Mouse (Mus musculus): Measurements from ENCODE around the gene Tmco5.

- TF ChIP-seq CTCF (IDR thresholded peaks at IDR 0.05; ENCODE audit: borderline replicate concordance, extremely low read depth, insufficient read depth, insufficient read length): no peak
- TF ChIP-seq POLR2A (IDR thresholded peaks at IDR 0.05; ENCODE audit: borderline replicate concordance, extremely low read depth, insufficient read depth, insufficient read length, poor library complexity, severe bottlenecking): no peak
Observed at GRCm38 (mm10) chr2:116937166-116937565, 58.7 kb downstream of the Tmco5 start.

All from brain, embryonic 14.5 days (tissue).